Mouse (Mus musculus): ENCODE measurements around the gene Ttc27. TPM values are rescaled to one million over a fixed set of nuclear protein-coding genes. Genes with fewer than 3 reads are reported as not detected.

Gene Ttc27
- polyA plus RNA-seq, 2 experiments: 8.3 to 13.5 TPM

- DNase-seq (ENCODE audit: low read depth in 3 of 3, low spot score in 3 of 3) (no peak), ATAC-seq (ENCODE audit: insufficient read depth) (peak; percentile 59; the same call in 1 of the 2 replicates)
These were observed 186.1 kb downstream of the Ttc27 start for GRCm38 (mm10) chr17:74903411-74904331.

GRCm38 (mm10) chr17:74904332-74904687 lies 186.8 kb downstream of the Ttc27 start:
- no peak overlapping the region for H3K9ac ChIP-seq (replicated peaks)
- DNase-seq (ENCODE audit: low read depth in 3 of 3, low spot score in 3 of 3) (no peak), ATAC-seq (ENCODE audit: insufficient read depth) (peak; percentile 82; the same call in 1 of the 2 replicates)
- WGBS (ENCODE audit: insufficient replicate concordance): 7% methylated on average over 1 of the region's 1 CpGs
- H3K36me3 ChIP-seq (replicated peaks; ENCODE audit: control insufficient read depth, insufficient read depth, low read depth): no peaks in the 10 kb centered on the region
- no peak overlapping the region for H3K27ac ChIP-seq
- peaks cover 0 to 10% of the 10 kb centered on the region in 2 experiments; a peak in 2 of 4 replicates for H3K4me1 ChIP-seq (replicated peaks; ENCODE audit: control insufficient read depth in 2 of 2, insufficient read depth in 2 of 2, low read length in 1 of 2)
- TF ChIP-seq EP300 (IDR thresholded peaks at IDR 0.05; ENCODE audit: low read depth) (peak; percentile 75), CTCF (IDR thresholded peaks at IDR 0.05; ENCODE audit: low read depth) (no peak)
- no peaks in the 10 kb centered on the region for H3K9me3 ChIP-seq (ENCODE audit: control insufficient read depth, low read length)
- H3K4me2 ChIP-seq (ENCODE audit: low read depth): no peak overlapping the region
- H3K27me3 ChIP-seq (ENCODE audit: control insufficient read depth, insufficient read depth, low read length): no peaks in the 10 kb centered on the region
- H3K4me3 ChIP-seq (ENCODE audit: insufficient read depth in 1 of 2, low read depth in 2 of 2, low read length in 2 of 2): no peak overlapping the region

More at GRCm38 (mm10) chr17:74903411-74904331, 186.1 kb downstream of the Ttc27 start:
- 62% methylated on average over 16 of the region's 16 CpGs for WGBS (ENCODE audit: insufficient replicate concordance)
- Histone ChIP-seq H3K4me3 (ENCODE audit: insufficient read depth in 1 of 2, low read depth in 2 of 2, low read length in 2 of 2) (no peak overlapping the region), H3K9ac (replicated peaks) (no peak overlapping the region), H3K4me1 (replicated peaks; ENCODE audit: control insufficient read depth in 2 of 2, insufficient read depth in 2 of 2, low read length in 1 of 2) (peaks cover 0 to 10% of the 10 kb centered on the region in 2 experiments; a peak in 2 of 4 replicates), H3K36me3 (replicated peaks; ENCODE audit: control insufficient read depth, insufficient read depth, low read depth) (no peaks in the 10 kb centered on the region), H3K9me3 (ENCODE audit: control insufficient read depth, low read length) (no peaks in the 10 kb centered on the region), H3K27ac (no peak overlapping the region), H3K27me3 (ENCODE audit: control insufficient read depth, insufficient read depth, low read length) (no peaks in the 10 kb centered on the region), H3K4me2 (ENCODE audit: low read depth) (no peak overlapping the region)
- TF ChIP-seq CTCF (IDR thresholded peaks at IDR 0.05; ENCODE audit: low read depth) (no peak), EP300 (IDR thresholded peaks at IDR 0.05; ENCODE audit: low read depth) (no peak)

- Histone ChIP-seq H3K9me3 (ENCODE audit: control insufficient read depth, low read length) (no peaks in the 10 kb centered on the region), H3K4me2 (ENCODE audit: low read depth) (no peak overlapping the region), H3K4me1 (replicated peaks; ENCODE audit: control insufficient read depth in 2 of 2, insufficient read depth in 2 of 2, low read length in 1 of 2) (peaks cover 0 to 10% of the 10 kb centered on the region in 2 experiments; a peak in 2 of 4 replicates), H3K36me3 (replicated peaks; ENCODE audit: control insufficient read depth, insufficient read depth, low read depth) (no peaks in the 10 kb centered on the region), H3K9ac (replicated peaks) (no peak overlapping the region), H3K27ac (no peak overlapping the region), H3K4me3 (ENCODE audit: insufficient read depth in 1 of 2, low read depth in 2 of 2, low read length in 2 of 2) (no peak overlapping the region), H3K27me3 (ENCODE audit: control insufficient read depth, insufficient read depth, low read length) (no peaks in the 10 kb centered on the region)
- 79% methylated on average over 3 of the region's 3 CpGs for WGBS (ENCODE audit: insufficient replicate concordance)
- DNase-seq (ENCODE audit: low read depth in 3 of 3, low spot score in 3 of 3) (no peak), ATAC-seq (ENCODE audit: insufficient read depth) (no peak)
- TF ChIP-seq EP300 (IDR thresholded peaks at IDR 0.05; ENCODE audit: low read depth) (no peak), CTCF (IDR thresholded peaks at IDR 0.05; ENCODE audit: low read depth) (no peak)
These were observed 187.4 kb downstream of the Ttc27 start for GRCm38 (mm10) chr17:74904956-74905355.

- H3K27me3 ChIP-seq (ENCODE audit: control insufficient read depth, insufficient read depth, low read length): no peaks in the 10 kb centered on the region
- no peak overlapping the region for H3K4me2 ChIP-seq (ENCODE audit: low read depth)
- H3K4me1 ChIP-seq (replicated peaks; ENCODE audit: control insufficient read depth in 2 of 2, insufficient read depth in 2 of 2, low read length in 1 of 2): no peaks in the 10 kb centered on the region
- no peak for ATAC-seq (ENCODE audit: insufficient read depth)
- H3K4me3 ChIP-seq (ENCODE audit: insufficient read depth in 1 of 2, low read depth in 2 of 2, low read length in 2 of 2): no peak overlapping the region
- no peaks in the 10 kb centered on the region for H3K36me3 ChIP-seq (replicated peaks; ENCODE audit: control insufficient read depth, insufficient read depth, low read depth)
- WGBS (ENCODE audit: insufficient replicate concordance): 77% methylated on average over 2 of the region's 2 CpGs
- DNase-seq (ENCODE audit: low read depth in 3 of 3, low spot score in 3 of 3): no peak
- H3K9ac ChIP-seq (replicated peaks): no peak overlapping the region
- TF ChIP-seq EP300 (IDR thresholded peaks at IDR 0.05; ENCODE audit: low read depth): no peak
- no peak for TF ChIP-seq CTCF (IDR thresholded peaks at IDR 0.05; ENCODE audit: low read depth)
- H3K27ac ChIP-seq: no peak overlapping the region
- H3K9me3 ChIP-seq (ENCODE audit: control insufficient read depth, low read length): no peaks in the 10 kb centered on the region
These were observed 195.5 kb downstream of the Ttc27 start for GRCm38 (mm10) chr17:74912995-74913394.

Other genes with a start within 250 kb of the Ttc27 start
- 16.8 and 17.3 TPM in 2 replicates for gene Yipf4, start 228.2 kb upstream of the Ttc27 start, polyA plus RNA-seq (2012; rRNA removed)
- gene Yipf4, start 228.2 kb upstream of the Ttc27 start, polyA plus RNA-seq (2014; fragmentation: Nextera tagmentation; extraction: Ambion mirVana): 68.4 and 74.3 TPM in 2 replicates
- 17.1 and 21.9 TPM in 2 replicates for gene Birc6, start 189.4 kb upstream of the Ttc27 start, polyA plus RNA-seq (2012; rRNA removed)
- 25.9 and 28.3 TPM in 2 replicates for gene Birc6, start 189.4 kb upstream of the Ttc27 start, polyA plus RNA-seq (2014; fragmentation: Nextera tagmentation; extraction: Ambion mirVana)

Measured in liver, embryonic 14.5 days (tissue).